Mouse (Mus musculus) adipocyte (in vitro differentiated cells): Measurements from ENCODE around the gene Abtb1.

Experiments used
- DNase-seq: peaks from one replicate; pipeline ENCODE4 v3.0.0-alpha.2; 2016; ENCODE audit warnings: low spot score

Abtb1 gene

DNA sequence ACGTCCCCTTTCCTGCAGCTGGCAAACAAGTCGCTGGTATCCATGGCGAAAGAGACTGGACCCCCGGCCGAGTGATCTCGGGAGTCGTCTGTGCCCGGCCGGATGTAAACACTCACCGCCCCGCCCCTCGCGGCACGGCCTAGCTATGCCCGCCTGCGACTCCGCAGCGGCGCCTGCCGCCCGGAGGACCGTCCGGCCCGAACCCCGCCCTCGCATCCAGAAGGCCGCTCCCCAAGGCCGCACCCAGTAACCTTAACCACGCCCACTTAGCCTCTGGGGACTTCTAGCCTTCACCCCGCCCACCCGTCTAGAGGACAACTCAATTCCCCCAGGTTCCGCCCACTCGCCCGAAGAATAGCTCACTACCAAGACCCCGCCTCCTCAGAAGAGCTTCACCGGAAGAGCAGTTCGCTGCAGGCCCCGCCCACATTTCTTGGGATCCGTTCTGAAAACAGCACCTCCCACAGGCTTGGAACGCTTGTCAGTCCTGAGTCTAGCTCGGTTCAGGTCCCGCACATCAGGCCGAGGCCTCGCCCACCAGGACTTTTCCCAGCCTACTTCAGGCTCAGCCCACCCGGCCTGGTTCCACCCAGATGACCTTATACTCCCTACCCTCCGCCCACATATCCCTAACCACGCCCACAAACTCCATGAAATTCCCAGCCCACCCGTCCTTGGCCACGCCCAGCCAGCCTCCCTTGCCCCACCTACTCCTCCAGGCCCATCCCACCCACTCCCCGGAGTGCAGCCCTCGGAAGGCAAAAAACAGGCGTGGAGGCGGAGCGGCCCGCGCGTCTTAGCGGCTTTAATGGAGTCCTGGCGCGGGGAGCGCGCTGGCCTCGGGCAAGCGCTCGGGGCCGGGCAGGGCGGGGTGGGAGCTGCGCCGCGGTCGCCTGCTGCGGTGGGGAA lies at the start of gene Abtb1:
Abtb1 (minus strand) TSS at position 204 of the 909 bp plus-strand sequence.
- DNase-seq = peak; percentile 100

DNA sequence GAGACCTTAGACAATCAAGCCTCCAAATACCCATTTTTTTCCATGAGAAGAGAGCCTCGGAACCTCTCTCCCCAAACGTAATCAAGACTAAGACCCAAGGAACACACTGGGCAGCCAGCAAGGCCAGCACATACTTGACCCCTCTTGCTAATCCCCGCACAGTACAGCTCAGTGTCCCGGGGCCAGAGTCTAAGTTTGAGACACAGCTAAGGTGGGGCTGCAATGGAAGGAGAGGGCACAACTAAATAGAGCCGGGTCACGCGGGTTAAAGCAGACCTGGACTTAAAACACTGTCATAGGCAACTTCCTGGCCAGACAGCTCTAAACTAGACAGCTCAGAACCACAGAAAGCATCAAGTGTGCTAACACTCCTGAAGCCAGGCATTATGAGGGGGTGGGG lies 49.0 kb upstream of the Abtb1 start:
- DNase-seq = no peak

DNA sequence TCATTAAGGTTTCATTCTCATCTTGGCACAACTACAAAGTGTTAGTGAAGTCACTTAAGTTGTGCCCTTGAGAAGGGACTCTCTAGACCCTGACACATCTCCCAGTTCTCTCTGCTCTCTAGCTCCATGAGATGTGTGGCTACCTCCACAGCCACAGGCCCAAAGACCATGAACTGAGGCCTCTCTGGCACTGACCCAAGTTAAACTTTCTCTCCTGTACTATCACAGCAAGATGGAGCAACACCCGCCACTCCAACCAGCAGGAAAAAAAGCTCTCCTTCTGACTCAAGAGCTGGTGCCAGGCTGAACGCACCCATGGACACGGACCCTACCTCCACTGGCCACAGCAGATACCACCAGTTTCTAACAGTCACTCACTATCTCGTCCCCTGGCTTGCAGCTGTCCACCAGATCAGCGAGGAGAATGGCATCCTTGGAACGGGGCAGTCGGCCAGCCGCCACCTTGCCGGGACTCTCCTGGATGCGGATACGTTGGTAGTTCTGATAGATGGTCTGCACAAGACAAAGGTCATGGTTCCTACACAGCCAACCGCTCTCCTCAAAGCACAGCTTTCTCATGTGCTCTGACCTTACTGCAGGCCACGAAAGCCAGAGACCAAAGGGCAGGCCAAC lies 47.7 kb upstream of the Abtb1 start:
- DNase-seq = peak; percentile 72

DNA sequence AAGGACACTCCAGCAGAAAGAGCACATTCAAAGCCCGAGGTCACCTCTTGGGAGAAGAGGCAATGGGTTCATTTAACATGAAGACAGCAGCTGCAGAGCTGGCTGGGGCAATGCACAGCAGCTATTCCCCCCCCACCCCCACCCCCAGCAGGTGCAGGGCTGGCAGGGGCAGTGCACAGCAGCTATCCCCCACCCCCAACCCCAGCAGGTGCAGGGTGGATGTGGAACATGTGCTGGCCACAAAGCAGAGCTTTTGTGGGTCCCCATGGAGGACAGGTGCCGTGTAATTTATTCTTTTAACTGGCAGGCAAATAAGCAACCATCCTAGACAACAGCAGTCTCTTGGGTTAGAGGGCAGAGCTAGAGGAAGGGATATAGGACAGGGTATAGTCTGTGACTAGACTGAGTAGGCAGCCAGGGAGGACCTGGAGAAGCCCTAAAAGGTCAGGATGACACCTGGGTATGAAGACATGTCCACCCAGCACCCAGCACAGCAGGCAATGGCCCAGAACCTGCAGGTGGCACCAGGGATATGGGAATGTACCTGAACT lies 44.7 kb upstream of the Abtb1 start:
- DNase-seq = no peak

DNA sequence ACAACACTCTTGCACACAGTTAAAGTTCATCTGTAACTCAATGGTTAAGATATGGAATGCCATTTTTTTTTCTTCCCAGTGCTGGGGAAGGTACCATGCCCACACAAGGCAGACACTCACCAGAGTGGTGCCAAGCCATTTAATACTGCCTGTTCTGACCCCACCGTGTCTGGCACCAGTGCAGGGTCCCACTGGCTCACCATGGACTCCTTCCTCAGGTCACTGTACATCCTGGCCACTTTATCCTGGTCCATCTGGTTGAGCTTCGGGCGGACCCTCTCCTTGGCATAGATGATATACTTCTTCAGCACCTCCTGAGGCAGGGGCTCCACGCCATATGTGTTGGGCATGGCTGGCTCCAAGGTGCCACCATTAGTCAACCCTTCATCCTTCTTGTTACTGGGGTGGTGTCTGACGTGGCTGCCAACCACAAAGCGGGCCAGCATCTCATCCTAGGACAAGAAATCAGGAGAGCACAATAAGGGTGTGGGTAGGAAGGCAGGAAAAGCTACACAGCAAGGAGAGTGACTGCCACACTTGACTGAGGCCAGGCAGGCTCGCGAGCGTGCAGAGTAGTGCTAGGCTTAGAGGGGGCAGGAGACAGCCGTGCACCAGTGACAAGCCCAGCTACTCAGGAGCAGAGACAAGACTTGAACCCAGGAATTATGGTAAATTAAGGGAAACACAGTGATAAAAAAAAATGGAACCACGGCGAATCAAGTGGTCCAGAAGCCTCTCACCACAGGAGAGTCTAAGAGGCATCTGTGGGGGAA lies 44.0 kb upstream of the Abtb1 start:
- no peak for DNase-seq

DNA sequence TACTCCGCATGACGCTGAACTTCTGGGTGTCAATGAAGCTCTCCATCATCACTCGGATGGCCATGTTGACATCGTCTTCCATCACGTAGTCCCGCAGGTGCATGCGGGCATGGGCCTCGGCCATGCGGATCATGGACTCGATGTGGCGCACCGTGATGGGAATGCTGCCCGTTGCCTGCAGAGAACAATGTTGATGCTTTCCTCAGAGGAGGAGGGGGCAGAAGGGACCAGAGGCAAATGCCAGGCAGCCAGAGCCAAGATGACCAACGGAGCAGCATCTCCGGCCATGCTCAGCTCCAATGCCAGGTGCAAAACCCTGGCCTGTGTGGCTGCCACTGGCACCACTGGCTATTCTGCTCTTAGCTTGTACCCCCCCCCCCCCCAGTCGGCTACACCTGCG lies 42.9 kb upstream of the Abtb1 start:
- no peak for DNase-seq

DNA sequence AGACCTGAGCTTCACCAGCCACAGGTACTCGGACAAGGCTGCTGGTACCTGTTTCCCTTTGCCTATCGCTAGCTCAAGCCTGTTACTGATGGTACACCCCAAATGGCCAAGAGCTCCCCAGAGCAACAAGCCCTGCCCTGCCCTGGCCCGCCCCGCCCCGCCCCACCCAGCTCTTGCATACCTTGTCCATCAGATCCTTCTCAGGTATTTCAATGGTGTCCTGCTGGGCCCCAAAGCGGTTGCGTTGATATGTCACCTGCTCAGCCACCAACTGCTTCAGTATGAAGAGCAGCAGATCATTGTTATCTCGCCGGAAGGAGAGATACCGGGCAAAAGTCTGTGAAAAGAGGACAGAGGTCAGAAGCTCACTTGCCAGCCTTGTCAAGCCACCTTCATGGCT lies 42.4 kb upstream of the Abtb1 start:
- no peak for DNase-seq

DNA sequence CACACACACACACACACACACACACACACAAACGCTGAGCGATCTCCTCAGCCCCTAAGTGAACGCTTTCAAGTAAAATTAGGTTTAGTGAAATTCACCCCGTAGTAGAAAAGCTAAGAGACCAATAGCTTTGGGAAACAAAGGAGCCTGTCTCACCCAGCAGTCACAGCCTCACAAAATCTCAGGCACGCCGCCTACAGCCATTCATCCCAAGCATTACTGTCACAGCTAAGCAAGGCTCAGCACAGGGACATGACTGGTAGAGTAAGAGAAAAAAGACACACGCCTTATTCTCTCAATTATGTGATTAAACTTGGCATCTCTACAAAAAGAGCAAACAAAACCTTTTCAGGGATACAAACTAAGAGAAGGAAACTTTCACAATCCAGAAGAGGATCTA lies 39.5 kb upstream of the Abtb1 start:
- no peak for DNase-seq

DNA sequence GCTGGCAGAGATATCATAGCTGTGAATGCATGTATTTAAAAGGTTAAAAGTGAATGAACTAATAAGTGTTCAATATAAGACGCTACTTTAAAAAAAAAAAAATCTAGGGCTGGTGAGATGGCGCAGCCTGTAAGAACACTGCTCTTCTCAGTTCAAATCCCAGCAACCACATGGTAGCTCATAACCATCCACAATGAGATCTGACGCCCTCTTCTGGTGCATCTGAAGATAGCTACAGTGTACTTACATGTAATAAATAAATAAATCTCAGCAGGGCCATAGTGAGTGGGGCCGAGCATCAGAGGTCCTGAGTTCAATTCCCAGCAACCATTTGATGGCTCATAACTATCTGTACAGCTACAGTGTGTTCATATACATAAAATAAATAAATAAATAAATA lies 37.7 kb upstream of the Abtb1 start:
- no peak for DNase-seq

DNA sequence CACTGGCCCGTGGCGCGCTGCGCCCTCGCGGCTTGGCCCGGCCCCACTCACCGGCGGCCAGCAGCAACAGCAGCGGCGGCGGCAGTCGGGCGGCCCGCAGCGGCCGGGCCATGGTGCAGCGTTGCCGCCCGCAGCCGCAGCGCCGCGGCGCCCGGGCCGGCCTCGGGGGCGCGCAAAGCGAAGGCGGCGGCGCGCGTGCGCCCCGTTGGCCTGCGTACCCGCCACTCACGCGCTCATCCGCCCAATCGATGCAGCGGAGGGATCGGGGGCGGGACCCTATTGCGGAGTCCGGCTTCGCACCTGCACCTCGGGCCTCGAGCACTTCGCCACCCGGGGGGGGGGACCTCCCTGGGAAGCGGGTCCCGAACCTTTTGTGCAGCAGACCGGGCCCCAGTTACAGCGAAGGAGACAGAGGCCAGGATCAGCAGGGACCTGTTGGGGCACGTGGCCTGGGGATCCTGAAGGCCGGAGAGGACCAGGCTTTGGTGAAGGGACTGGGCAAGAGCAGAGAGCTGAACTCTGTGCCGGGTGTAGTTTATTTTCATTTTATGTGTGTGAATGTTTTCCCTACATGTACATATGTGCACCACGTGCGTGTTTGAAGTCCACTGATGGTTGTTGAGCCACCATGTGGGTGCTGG lies 33.2 kb upstream of the Abtb1 start, which contains the start of gene Podxl2:
Podxl2 (minus strand) TSS at position 177 of the 641 bp plus-strand sequence.
- no peak for DNase-seq

DNA sequence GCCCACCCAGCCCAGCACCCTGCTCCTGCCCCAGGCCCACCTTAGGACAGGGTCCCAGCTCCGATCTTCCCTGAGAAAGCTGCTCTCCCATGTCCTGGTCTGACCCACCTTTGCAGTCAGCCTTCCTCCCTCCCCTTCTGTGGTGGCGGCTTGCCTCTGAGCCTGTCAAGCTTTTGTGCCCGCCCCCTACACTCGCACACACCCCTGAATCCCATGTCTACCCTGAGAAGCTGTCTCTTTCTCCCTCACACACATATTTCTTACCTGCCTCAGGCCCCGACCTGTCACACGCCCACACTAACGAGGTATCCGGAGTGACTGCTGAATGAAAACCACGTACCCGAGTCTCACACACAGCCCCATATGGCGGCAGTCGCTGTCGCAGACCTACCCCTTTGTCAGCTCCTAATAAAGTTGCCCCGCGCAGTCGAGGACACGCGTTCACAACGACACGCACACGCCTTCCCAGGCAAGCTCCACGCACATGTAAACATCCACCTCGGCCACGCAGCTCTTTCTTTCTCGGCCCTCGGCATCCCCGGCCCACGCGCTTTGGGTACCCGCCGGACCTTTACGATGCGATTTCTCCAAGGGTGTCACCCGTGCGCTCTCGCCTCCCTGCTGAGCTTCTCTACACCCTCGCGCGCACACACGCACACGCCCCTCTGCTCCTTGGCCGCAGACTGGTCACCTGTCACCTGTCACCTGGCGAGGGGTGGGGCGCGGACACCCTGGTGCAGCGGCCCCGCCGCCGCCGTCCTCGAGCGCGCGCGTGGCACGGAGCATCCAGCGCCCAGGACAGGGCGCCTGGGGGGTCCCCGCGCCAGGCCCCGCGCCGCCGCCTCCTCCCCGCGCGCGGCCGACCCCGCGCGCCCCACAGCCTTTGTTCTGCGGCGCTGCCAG lies 32.4 kb upstream of the Abtb1 start:
- no peak for DNase-seq

DNA sequence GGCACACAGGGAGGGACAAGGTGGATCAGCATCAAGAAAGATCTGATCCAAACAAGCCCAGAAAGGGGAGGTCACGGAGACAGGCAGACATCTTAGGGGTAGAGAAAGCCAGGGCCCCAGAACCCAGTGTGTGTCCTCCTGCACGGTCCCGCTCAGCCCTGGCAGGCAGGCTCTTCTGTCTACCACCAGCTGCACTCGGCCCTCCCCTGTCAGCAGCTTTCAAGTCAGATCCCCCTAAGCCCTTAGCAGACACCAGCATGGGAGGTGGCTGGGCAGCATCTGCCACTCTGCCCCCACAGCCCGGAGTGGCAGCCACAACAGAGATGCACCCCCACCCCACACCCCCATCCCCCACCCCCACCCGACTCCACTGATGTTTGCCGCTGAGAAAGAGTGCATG lies 31.0 kb upstream of the Abtb1 start:
- no peak for DNase-seq

DNA sequence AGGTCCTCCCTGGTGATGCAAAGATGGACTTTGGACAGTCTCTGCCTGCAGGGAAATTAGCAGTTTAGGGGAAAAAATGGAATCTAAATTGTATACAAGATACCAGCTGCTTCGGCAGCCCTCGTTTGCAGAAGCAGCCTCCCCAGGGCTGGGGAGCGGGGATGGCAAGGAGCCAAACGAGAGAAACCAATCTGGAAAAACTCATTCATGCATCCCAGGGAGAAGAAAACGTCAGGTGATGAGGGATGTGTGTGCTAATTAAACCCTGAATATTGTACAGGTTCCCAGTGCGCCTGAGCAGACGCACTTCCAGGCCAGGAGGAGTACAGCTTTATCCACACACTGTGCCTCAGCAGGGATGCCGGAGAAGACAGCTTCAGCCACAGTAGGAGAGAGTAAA lies 29.8 kb upstream of the Abtb1 start:
- no peak for DNase-seq

DNA sequence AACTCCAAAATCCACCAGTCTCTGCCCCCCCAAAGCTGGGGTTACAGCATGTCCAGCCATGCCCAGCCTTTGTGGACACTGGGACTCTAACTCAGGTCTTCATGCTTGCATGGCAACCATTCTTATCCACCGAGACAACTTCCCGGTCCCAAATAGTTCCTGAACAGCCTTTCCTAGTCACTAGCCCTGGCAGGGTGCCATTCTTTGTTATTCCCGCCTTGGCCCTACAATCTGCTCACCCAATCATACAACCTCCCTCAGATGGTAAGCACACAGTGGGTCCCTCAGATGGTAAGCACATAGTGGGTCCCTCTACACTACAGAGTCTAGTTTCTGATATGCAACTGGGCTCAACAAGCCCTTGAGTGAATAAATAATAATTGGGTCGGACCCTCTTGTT lies 28.8 kb upstream of the Abtb1 start:
- DNase-seq = no peak

DNA sequence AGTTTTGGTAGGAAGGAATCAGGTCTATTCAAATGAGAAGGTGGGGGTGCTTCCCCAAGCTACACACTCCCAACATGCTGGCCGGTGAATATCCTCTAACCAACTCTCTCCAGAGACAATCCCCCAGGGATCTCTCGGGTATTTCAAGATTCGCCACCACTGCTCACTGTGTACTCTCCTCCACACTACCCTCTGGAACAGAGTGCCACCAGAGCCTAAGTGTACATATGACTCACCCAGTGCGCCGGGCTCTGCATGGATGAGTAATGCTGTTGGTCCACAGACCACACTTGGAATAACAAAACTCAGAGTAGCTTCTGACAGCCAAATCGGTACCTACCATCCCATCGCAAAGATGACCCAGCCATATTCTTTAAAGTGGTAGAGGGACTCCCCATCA lies 27.7 kb upstream of the Abtb1 start:
- peak; percentile 76 for DNase-seq

DNA sequence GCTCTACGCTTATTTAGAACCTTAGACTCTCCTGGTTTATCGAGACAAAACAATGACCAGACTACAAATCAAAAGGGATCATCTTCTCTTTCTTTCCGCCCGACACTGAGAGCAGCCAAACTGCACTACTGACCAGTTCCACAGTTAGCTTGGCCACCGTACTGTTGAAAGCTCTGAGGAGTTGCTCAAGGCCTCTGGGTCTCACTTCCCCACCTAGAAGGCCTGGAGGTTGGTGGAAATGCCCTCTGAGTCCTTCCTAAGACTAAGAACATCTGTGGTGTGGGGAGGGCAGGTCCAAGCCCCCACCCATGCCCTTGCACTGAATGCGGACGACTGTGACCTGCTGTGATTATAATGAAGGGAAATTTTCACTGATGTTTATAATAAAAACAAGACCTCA lies 23.9 kb upstream of the Abtb1 start:
- DNase-seq = no peak

DNA sequence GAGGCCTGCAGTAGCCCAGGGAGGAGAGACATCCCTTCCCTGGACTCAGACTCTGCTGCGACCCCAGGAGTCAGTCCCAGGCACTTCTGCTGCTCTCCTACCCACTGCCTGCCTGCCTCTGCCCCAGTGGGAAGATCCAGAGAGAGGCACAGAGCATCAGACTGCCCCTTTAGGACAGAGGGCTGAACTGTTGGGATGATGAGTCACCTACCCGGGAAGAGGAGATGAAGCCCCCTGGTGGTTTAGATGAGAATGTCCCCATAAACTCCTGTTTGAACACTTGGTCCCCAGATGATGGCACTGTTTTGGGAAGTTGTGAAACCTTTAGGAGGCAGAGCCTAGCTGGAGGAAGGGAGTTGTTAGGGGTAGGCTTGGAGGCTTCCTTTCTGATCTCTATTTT lies 19.1 kb upstream of the Abtb1 start:
- DNase-seq = peak; percentile 88

DNA sequence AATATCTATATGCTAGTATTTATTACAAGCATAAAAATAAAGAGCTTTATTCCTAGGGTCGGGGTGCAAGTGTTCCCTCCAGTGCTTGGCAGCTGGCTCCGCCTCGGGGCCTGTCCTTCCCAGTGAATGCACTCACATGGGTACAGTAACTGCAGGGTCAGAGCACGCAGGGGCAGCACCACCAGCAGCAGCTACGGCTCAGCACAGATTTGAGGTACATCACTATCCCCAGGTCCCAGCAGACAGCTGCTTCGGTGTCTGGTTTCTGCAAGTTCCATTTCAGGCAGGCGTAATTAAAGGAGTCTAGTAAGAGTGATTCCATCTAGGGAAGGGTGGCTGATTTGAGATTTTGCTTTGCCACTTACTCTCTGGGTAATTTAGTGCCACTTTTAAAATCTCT lies 16.6 kb upstream of the Abtb1 start:
- no peak for DNase-seq

DNA sequence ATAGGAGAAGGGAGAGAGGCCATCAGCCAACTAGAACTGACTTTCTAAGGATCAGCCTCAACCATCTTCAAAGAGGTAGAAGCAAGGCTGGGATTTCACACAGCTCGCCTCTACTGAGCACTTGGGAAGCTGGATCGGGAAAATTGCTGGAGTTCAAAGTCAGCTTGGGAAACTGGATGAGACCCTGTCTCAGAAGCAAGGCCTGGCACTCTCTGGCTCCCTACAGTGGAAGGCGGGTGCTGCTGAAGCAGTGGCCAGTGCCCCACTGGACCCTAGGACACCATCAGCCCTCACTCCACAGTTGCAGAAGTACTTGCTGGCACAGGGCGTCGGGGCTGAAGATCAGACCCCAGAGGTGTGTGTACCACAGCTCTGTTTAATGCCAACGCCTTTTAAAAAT lies 16.0 kb upstream of the Abtb1 start:
- DNase-seq = no peak

DNA sequence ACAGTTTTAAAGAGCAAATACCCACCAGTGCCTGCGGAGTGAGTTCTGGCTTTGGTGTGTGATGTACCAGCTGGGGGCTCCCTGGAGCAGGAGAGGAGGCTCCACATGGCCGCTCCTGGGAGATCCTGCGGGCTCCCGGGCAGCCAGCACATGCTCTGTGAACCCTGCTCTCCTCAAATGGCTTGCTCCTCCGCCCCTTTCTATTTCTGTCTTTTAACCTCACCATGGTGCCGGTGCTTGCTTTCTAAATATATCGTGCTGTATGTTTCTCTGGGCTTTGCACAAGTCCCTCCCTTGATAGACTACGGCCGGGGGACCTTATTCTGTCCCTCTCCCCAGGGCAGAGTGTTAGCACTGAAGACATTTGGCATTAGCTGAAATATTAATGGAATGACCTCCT lies 15.5 kb upstream of the Abtb1 start:
- peak; percentile 50 for DNase-seq

DNA sequence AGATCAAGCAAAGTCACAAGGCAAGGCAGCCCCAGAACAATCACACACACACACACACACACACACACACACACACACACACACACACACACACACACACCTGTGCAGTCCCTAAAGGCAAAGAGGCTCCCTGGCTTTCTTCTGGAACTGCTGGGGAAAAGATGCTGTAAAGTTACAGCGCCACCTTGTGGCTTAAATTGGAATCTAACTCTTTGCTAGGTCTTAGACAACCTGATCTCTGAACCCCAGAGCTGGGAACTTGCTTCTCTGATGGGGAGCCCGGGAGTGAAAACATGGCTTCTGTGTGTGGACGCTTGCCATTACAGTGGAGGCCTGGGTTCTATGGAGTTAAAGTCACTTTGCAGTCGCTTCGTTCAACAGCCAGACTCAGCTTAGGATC lies 13.9 kb upstream of the Abtb1 start:
- DNase-seq = peak; percentile 86
